Mouse (Mus musculus) megakaryocyte-erythroid progenitor cell, adult 5-6 weeks (primary cell): Measurements from ENCODE around the gene Oasl1. TPM values are rescaled to one million over a fixed set of nuclear protein-coding genes. Genes with fewer than 3 reads are reported as not detected.
A peak's percentile ranks its signal among the peaks of the same experiment; 100 is the strongest.
"Not testable (repeated sequence)": the region's sequence is repeated elsewhere in the genome, so short reads cannot be mapped to it uniquely, and the experiment has no call there.

ENCODE experiments used
- ATAC-seq: replicated peaks from 2 replicates; pipeline ENCODE4 v1.8.0; 2016; ENCODE audit warnings: mild to moderate bottlenecking, inconsistent platforms; ENCODE audit not compliant: severe bottlenecking, poor library complexity, low FRiP score, low TSS enrichment
- total RNA-seq, 2 experiments: library from RNA; stranded (forward) in 1 of 2; stranded (reverse) in 1 of 2; fragments of 200-1000, 215-1000 nt in 1 of 2; fragments of >200 nt in 1 of 2; fragmentation: Nextera tagmentation in 1 of 2; gene quantifications; 2 replicates each; pipeline ENCODE4 v1.2.3; 2014 to 2017

The Oasl1 gene
- total RNA-seq (2014; fragmentation: Nextera tagmentation) (12.2 and 21.1 TPM in 2 replicates), total RNA-seq (2017) (2.6 and 7.0 TPM in 2 replicates)

- ATAC-seq = peak; percentile 36
These were observed at the start of gene Oasl1 for GRCm38 (mm10) chr5:114922998-114923473. Oasl1 (plus strand) TSS chr5:114923240.

GRCm38 (mm10) chr5:114875858-114876257 is 47.2 kb upstream of the Oasl1 start:
- 0 out of 2 replicates have a peak, but pooled peaks have one; percentile 27 for ATAC-seq

GRCm38 (mm10) chr5:114876331-114876730 is 46.7 kb upstream of the Oasl1 start:
- no peak for ATAC-seq

GRCm38 (mm10) chr5:114877487-114877886 is 45.6 kb upstream of the Oasl1 start:
- ATAC-seq = no peak

- ATAC-seq = no peak
These were observed 43.6 kb upstream of the Oasl1 start for GRCm38 (mm10) chr5:114879399-114879798.

GRCm38 (mm10) chr5:114882319-114882718 is 40.7 kb upstream of the Oasl1 start:
- ATAC-seq = not testable (repeated sequence)

- ATAC-seq = no peak
These were observed 40.0 kb upstream of the Oasl1 start for GRCm38 (mm10) chr5:114883022-114883421.

- ATAC-seq = no peak
These were observed 36.2 kb upstream of the Oasl1 start for GRCm38 (mm10) chr5:114886801-114887200.

- ATAC-seq = no peak
These were observed 34.0 kb upstream of the Oasl1 start for GRCm38 (mm10) chr5:114888995-114889394.

- no peak for ATAC-seq
These were observed 27.5 kb upstream of the Oasl1 start for GRCm38 (mm10) chr5:114895542-114895941.

- peak; percentile 89 for ATAC-seq
These were observed 26.2 kb upstream of the Oasl1 start, which contains the start of gene Oasl2 for GRCm38 (mm10) chr5:114896688-114897373. Oasl2 (plus strand) TSS chr5:114896936.

GRCm38 (mm10) chr5:114897374-114897793 is 25.7 kb upstream of the Oasl1 start:
- ATAC-seq = peak; percentile 38; the same call in 1 of the 2 replicates

- ATAC-seq = no peak
These were observed 24.2 kb upstream of the Oasl1 start for GRCm38 (mm10) chr5:114898857-114899256.

GRCm38 (mm10) chr5:114902413-114902812 is 20.6 kb upstream of the Oasl1 start:
- peak; percentile 84 for ATAC-seq

- no peak for ATAC-seq
These were observed 14.3 kb upstream of the Oasl1 start for GRCm38 (mm10) chr5:114908598-114909305.

GRCm38 (mm10) chr5:114913686-114914085 is 9.4 kb upstream of the Oasl1 start:
- ATAC-seq = no peak

GRCm38 (mm10) chr5:114914855-114915254 is 8.2 kb upstream of the Oasl1 start:
- ATAC-seq = no peak

- ATAC-seq = no peak
These were observed 7.2 kb upstream of the Oasl1 start for GRCm38 (mm10) chr5:114915854-114916253.

- no peak for ATAC-seq
These were observed 6.3 kb upstream of the Oasl1 start for GRCm38 (mm10) chr5:114916777-114917176.

GRCm38 (mm10) chr5:114917357-114917756 is 5.7 kb upstream of the Oasl1 start:
- not testable (repeated sequence) for ATAC-seq
